In genomic region chr4:143426770-143427169, GRCm38 (mm10) we compare ENCODE assay signal across 13 mouse cellular contexts. TPM values are rescaled to one million over a fixed set of nuclear protein-coding genes. Genes with fewer than 3 reads are reported as not detected.
"Had no signal": no experiment of that assay in that cellular context is flagged by ENCODE, and none has a peak within 500 bp of the region (broad histone marks: within the 10 kb centered on the region; RNA-seq: fewer than 3 reads in every experiment).

No protein-coding gene starts in this region.

RNA-seq across cellular contexts. Expression of gene Oog4, which starts 23.4 kb away (rescaled TPM):
- polyA plus RNA-seq: intestine, embryonic 15.5 days; limb, embryonic 11.5 days; limb, embryonic 15.5 days; liver, embryonic 11.5 days; liver, embryonic 14.5 days; liver, postnatal 0 days; lung, embryonic 15.5 days; macrophage; midbrain, embryonic 12.5 days; midbrain, embryonic 15.5 days; neural tube, embryonic 12.5 days; neural tube, embryonic 15.5 days; thymus, postnatal 0 days had no signal

RNA-seq across cellular contexts. Expression of gene Pramel1, which starts 32.5 kb away (rescaled TPM):
- polyA plus RNA-seq: intestine, embryonic 15.5 days; limb, embryonic 11.5 days; limb, embryonic 15.5 days; liver, embryonic 11.5 days; liver, embryonic 14.5 days; liver, postnatal 0 days; lung, embryonic 15.5 days; macrophage; midbrain, embryonic 12.5 days; midbrain, embryonic 15.5 days; neural tube, embryonic 12.5 days; neural tube, embryonic 15.5 days; thymus, postnatal 0 days had no signal
